Mouse (Mus musculus): ENCODE measurements at regions not wholly inside any gene's neighbourhood (a gene's known extent, or its start where the extent isn't known, plus 50 kb on each side); places are given as distances from the start of the nearest gene placed in this dataset.
"Not testable (repeated sequence)": the region's sequence is repeated elsewhere in the genome, so short reads cannot be mapped to it uniquely, and the experiment has no call there.

DNA sequence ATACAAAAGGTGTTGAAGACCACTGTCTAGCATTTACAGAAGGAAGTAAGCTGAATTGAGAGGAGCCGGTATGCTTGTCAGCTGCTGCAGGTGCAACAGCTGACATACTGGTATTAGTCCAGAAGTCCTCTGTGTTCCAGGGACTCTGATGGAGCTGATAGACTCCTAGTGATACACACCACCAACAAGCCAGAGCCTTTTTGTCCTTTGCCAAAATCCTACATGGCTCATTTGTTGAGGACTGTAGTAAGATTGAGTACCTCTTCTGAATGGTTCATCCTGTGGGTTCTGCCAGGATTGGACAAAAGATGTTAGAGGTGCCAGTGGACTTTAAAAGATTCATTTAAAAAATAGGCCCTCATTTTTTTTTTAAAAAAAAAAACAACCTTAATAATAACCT is 129.4 kb upstream of the Tmem185a start:
- DNase-seq (ENCODE audit: low spot score in 2 of 2) = no peak

DNA sequence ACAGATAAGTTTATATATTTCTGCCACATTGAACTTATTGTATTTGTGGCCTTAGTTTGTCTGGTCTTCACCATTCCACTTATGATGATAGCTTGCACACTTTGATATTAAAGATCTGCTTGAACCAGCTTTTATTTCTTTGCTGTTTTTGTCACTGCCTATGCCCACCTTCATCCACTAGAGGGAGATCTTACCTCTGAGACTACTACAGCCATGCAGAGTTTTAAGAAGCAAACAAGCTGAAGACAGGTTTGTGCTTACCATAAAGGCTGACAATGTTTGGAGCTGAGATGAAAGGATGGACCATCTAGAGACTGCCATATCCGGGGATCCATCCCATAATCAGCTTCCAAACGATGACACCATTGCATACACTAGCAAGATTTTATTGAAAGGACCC is 105.4 kb upstream of the Tmem185a start:
- DNase-seq (ENCODE audit: low spot score in 2 of 2) = peak; percentile 1 to 18

DNA sequence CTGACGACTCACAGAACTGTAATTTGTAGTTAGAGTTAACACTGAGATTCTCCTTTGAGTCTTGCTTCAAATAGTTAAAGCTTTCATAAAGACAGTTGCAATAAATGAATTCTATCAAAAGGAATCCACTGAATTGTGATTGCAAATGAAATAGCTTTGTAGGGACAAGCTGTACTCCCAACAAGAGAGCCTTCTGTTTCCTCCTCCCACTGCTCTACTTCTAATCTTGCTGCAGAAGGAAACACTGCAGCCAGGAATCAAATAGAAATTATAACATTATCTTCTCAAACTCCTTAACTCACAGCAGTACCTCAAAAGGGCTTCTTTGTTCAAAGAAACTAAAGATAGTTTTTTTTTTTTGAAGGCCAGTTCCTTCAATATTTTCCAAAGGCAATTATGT is 103.2 kb upstream of the Tmem185a start:
- DNase-seq (ENCODE audit: low spot score in 2 of 2) = no peak

DNA sequence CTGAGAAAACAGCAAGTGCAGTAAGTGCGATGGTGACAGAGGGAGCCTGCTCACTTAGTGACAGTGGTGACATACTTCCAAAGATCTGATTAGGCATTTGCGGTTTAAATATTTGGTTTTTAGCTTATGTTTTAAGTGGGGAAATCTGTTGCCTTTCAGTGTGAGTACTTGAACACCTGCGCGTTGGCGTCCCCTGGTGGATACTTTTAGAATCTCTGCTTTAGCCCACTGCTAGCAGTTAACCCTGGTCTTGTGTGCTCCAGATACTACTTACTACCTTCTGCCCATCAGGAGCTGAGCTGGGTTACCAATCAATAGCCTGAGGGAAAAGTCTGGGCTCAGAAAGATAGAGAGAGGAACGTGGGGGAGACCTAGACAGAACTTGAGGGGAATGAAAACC is 97.3 kb upstream of the Tmem185a start:
- DNase-seq (ENCODE audit: low spot score in 2 of 2) = not testable (repeated sequence)

DNA sequence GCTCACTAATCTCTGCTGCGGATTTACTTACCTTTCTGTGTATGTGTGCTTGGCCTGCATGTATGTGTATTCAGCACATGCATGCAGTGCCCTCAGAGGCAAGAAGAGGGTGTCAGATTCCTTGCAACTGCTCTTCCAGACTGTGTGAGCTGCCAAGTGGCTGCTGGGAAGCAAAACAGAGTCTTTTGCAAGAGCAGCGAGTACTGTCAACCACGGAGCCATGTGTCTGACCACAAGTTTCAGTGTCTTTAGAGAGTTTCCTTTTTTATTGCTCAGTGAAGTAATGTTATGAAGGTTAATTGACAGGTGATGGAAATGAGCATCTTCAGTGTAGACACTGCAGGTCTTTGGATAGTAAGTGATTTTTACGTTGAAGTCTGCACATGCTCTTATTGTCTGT is 93.6 kb upstream of the Tmem185a start:
- not testable (repeated sequence) for DNase-seq (ENCODE audit: low spot score in 2 of 2)

DNA sequence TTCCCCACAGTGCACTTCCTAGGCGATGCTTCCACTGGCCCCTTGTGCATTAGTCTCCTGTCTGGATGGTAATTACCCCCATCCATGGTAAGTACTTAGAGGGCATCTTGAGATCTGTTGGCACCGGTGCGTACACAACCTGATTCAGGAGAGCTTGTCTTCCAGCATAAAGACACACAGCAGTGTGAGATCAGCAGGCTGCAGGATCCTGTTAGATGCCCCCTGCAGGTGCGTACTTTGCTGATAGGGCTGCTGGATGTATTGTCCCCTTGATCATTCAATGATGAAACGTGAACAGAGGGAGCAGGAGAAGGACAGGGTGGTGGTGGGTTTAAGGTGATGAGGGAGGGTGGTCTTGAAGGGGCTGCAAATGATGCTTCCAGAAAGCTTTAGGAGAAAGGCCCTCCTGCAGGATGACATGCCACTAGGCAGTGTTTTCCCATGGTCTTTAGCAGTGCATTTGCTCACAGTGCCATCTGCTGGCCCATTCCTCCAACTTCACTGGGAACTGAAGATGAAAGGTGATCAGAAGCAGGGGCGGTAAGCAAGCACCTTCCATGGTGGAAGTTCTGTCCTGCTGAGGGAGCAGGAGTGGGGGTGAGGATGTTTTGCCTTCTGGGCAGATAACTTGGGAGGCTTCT is 92.5 kb upstream of the Tmem185a start:
- not testable (repeated sequence) for DNase-seq (ENCODE audit: low spot score in 2 of 2)
